Mouse (Mus musculus): ENCODE results near the gene Lrrtm4. TPM values are rescaled to one million over a fixed set of nuclear protein-coding genes. Genes with fewer than 3 reads are reported as not detected.

Gene Lrrtm4
- polyA plus RNA-seq, 1 experiment = not detected

DNA sequence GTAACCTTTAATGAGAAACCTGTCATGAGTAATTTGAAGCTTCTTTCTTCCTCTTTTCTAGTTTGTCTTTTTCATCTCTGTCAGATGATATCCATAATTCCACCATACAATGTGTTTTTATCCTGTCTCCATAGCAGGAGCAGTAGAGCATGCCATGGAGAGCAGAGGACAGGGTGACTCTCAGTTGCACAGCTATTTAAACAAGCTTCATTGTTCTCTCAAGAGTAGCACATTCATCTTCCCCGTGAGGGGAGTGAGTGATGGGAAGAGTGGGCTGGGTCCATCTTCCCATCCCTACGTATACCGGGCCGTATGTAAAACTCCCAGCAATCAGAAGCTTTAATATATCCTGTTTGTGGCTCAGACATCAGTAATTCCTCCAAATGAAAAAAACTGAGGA, 370.9 kb downstream of the Lrrtm4 start:
- Histone ChIP-seq H3K27ac (ENCODE audit: insufficient read depth, low read length) (no peak overlapping the region), H3K36me3 (ENCODE audit: control insufficient read depth, insufficient read depth, low read length, poor library complexity, severe bottlenecking) (no peaks in the 10 kb centered on the region), H3K4me1 (ENCODE audit: control insufficient read depth, insufficient read depth, low read length) (no peaks in the 10 kb centered on the region), H3K27me3 (ENCODE audit: control insufficient read depth, insufficient read depth, low read length, poor library complexity, severe bottlenecking) (no peaks in the 10 kb centered on the region), H3K4me3 (ENCODE audit: low read depth, low read length) (no peak overlapping the region), H3K9me3 (replicated peaks; ENCODE audit: control insufficient read depth, insufficient read depth, low read length, poor library complexity, severe bottlenecking) (no peaks in the 10 kb centered on the region), H3K9ac (ENCODE audit: low read depth, poor library complexity, severe bottlenecking) (no peak overlapping the region)
- TF ChIP-seq POLR2A (IDR thresholded peaks at IDR 0.05; ENCODE audit: insufficient read depth, low read length) (no peak), CTCF (IDR thresholded peaks at IDR 0.05; ENCODE audit: low read depth, low read length) (no peak), EP300 (IDR thresholded peaks at IDR 0.05; ENCODE audit: insufficient read depth, low read depth, low read length) (no peak)

DNA sequence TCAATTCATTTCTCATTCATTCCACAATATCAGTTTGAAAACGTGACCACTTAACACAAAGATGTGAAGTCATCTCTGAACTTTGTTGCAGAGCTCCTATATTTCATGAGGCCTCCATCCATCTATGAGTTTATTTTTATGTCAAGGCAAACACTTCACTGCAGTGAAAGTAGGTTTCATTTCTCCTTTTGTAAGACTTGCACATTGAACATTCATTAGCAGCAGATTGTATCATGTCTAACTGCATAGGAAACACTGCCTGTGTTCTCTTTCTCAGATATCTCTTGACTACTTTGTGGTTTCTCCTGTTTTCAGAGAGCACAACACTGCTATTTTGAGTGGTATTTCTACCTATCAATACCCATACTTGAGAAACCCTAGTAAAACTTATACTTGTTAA, 388.1 kb downstream of the Lrrtm4 start:
- Histone ChIP-seq H3K36me3 (ENCODE audit: control insufficient read depth, insufficient read depth, low read length, poor library complexity, severe bottlenecking) (no peaks in the 10 kb centered on the region), H3K4me3 (ENCODE audit: low read depth, low read length) (no peak overlapping the region), H3K9ac (ENCODE audit: low read depth, poor library complexity, severe bottlenecking) (no peak overlapping the region), H3K9me3 (replicated peaks; ENCODE audit: control insufficient read depth, insufficient read depth, low read length, poor library complexity, severe bottlenecking) (no peaks in the 10 kb centered on the region), H3K27me3 (ENCODE audit: control insufficient read depth, insufficient read depth, low read length, poor library complexity, severe bottlenecking) (no peaks in the 10 kb centered on the region), H3K4me1 (ENCODE audit: control insufficient read depth, insufficient read depth, low read length) (no peaks in the 10 kb centered on the region), H3K27ac (ENCODE audit: insufficient read depth, low read length) (no peak overlapping the region)
- TF ChIP-seq POLR2A (IDR thresholded peaks at IDR 0.05; ENCODE audit: insufficient read depth, low read length) (no peak), CTCF (IDR thresholded peaks at IDR 0.05; ENCODE audit: low read depth, low read length) (no peak), EP300 (IDR thresholded peaks at IDR 0.05; ENCODE audit: insufficient read depth, low read depth, low read length) (no peak)

DNA sequence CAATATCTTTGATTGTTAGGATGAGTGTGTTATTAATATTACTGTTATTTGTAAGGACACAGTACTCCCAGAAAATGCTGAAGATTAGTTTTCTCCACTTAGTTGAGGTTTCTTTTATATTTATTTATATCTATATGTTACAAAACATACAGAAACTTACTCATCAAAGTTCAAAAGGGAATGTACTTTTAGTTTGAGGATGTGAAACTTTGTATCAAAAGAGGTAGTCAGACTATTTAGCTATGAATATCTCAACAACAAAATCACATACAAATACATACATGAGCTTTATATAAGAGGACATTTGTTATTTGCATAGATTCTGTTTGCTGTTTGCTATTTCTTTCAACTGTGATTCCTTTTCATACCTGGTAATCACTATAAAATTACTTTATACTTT, 421.5 kb downstream of the Lrrtm4 start:
- no peaks in the 10 kb centered on the region for H3K4me1 ChIP-seq (ENCODE audit: control insufficient read depth, insufficient read depth, low read length)
- H3K4me3 ChIP-seq (ENCODE audit: low read depth, low read length) = no peak overlapping the region
- H3K9ac ChIP-seq (ENCODE audit: low read depth, poor library complexity, severe bottlenecking) = no peak overlapping the region
- H3K27me3 ChIP-seq (ENCODE audit: control insufficient read depth, insufficient read depth, low read length, poor library complexity, severe bottlenecking) = no peaks in the 10 kb centered on the region
- H3K9me3 ChIP-seq (replicated peaks; ENCODE audit: control insufficient read depth, insufficient read depth, low read length, poor library complexity, severe bottlenecking) = no peaks in the 10 kb centered on the region
- H3K27ac ChIP-seq (ENCODE audit: insufficient read depth, low read length) = no peak overlapping the region
- no peak for TF ChIP-seq EP300 (IDR thresholded peaks at IDR 0.05; ENCODE audit: insufficient read depth, low read depth, low read length)
- no peak for TF ChIP-seq CTCF (IDR thresholded peaks at IDR 0.05; ENCODE audit: low read depth, low read length)
- TF ChIP-seq POLR2A (IDR thresholded peaks at IDR 0.05; ENCODE audit: insufficient read depth, low read length) = no peak
- H3K36me3 ChIP-seq (ENCODE audit: control insufficient read depth, insufficient read depth, low read length, poor library complexity, severe bottlenecking) = no peaks in the 10 kb centered on the region

DNA sequence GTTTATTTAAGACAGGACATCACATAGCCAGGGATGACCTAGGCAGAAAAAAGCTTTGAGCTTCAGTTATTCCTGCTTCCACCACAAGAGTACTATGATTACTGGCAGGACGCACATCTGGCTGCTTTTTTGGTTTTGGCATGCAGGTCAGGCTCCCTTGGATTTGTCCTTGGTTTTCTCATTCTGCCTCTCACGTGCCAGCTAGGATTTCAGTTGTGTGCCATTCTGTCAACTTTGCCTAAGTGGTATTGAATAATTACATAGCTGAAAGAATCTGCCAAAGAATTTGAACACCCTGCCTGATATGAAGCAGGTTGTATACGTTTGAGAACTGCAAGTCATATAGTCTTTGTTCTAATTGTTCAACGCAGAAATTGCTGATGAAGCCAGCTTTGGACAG, 451.9 kb downstream of the Lrrtm4 start:
- TF ChIP-seq EP300 (IDR thresholded peaks at IDR 0.05; ENCODE audit: insufficient read depth, low read depth, low read length) = no peak
- no peak for TF ChIP-seq CTCF (IDR thresholded peaks at IDR 0.05; ENCODE audit: low read depth, low read length)
- no peak for TF ChIP-seq POLR2A (IDR thresholded peaks at IDR 0.05; ENCODE audit: insufficient read depth, low read length)
- Histone ChIP-seq H3K9me3 (replicated peaks; ENCODE audit: control insufficient read depth, insufficient read depth, low read length, poor library complexity, severe bottlenecking) (no peaks in the 10 kb centered on the region), H3K4me3 (ENCODE audit: low read depth, low read length) (no peak overlapping the region), H3K27me3 (ENCODE audit: control insufficient read depth, insufficient read depth, low read length, poor library complexity, severe bottlenecking) (no peaks in the 10 kb centered on the region), H3K36me3 (ENCODE audit: control insufficient read depth, insufficient read depth, low read length, poor library complexity, severe bottlenecking) (no peaks in the 10 kb centered on the region), H3K4me1 (ENCODE audit: control insufficient read depth, insufficient read depth, low read length) (no peaks in the 10 kb centered on the region), H3K9ac (ENCODE audit: low read depth, poor library complexity, severe bottlenecking) (no peak overlapping the region), H3K27ac (ENCODE audit: insufficient read depth, low read length) (no peak overlapping the region)

DNA sequence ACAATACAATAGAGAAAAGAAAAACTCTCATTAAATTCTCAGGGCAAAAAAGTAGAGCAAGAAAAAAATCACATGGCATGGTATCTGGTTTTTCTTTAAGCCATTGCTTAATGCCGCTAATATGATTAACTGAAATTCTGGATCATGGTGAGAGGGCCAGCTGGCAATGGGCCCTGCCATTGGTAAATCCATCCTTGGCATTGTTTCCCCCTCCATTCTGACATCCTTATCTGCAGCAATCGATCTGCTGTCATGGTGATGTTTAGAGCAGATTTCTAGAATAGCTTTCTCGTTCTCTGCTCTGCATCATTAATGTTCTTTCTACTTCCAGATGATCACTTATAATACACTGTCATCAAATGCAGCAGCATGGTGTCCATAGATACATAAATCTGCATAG, 457.5 kb downstream of the Lrrtm4 start:
- no peaks in the 10 kb centered on the region for H3K4me1 ChIP-seq (ENCODE audit: control insufficient read depth, insufficient read depth, low read length)
- no peak overlapping the region for H3K9ac ChIP-seq (ENCODE audit: low read depth, poor library complexity, severe bottlenecking)
- no peaks in the 10 kb centered on the region for H3K27me3 ChIP-seq (ENCODE audit: control insufficient read depth, insufficient read depth, low read length, poor library complexity, severe bottlenecking)
- TF ChIP-seq EP300 (IDR thresholded peaks at IDR 0.05; ENCODE audit: insufficient read depth, low read depth, low read length) (no peak), POLR2A (IDR thresholded peaks at IDR 0.05; ENCODE audit: insufficient read depth, low read length) (no peak), CTCF (IDR thresholded peaks at IDR 0.05; ENCODE audit: low read depth, low read length) (no peak)
- H3K27ac ChIP-seq (ENCODE audit: insufficient read depth, low read length) = no peak overlapping the region
- no peaks in the 10 kb centered on the region for H3K9me3 ChIP-seq (replicated peaks; ENCODE audit: control insufficient read depth, insufficient read depth, low read length, poor library complexity, severe bottlenecking)
- no peak overlapping the region for H3K4me3 ChIP-seq (ENCODE audit: low read depth, low read length)
- H3K36me3 ChIP-seq (ENCODE audit: control insufficient read depth, insufficient read depth, low read length, poor library complexity, severe bottlenecking) = no peaks in the 10 kb centered on the region

DNA sequence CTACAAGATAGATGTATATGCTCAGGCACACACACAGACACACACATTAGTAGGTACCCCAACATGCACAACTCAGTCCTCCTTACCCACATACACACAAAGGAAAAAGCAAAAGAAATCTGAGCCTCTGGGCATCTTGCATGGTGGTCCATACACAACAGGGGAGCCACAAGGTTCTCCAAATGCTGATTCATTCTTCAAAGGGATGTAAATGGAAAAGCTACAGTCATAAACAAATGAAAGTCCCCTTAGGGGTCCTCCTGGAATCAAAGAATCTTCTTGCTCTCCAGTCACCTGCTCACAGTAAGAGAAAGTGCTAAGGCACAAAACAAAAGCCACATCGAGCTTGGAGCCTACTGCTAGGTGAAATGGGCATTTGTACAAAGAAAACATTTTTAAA, 526.3 kb downstream of the Lrrtm4 start:
- Histone ChIP-seq H3K9me3 (replicated peaks; ENCODE audit: control insufficient read depth, insufficient read depth, low read length, poor library complexity, severe bottlenecking) (peaks cover 4% of the 10 kb centered on the region), H3K4me3 (ENCODE audit: low read depth, low read length) (no peak overlapping the region), H3K27me3 (ENCODE audit: control insufficient read depth, insufficient read depth, low read length, poor library complexity, severe bottlenecking) (no peaks in the 10 kb centered on the region; the same call in 1 of the 2 replicates), H3K27ac (ENCODE audit: insufficient read depth, low read length) (no peak overlapping the region), H3K4me1 (ENCODE audit: control insufficient read depth, insufficient read depth, low read length) (no peaks in the 10 kb centered on the region), H3K36me3 (ENCODE audit: control insufficient read depth, insufficient read depth, low read length, poor library complexity, severe bottlenecking) (no peaks in the 10 kb centered on the region), H3K9ac (ENCODE audit: low read depth, poor library complexity, severe bottlenecking) (no peak overlapping the region)
- TF ChIP-seq CTCF (IDR thresholded peaks at IDR 0.05; ENCODE audit: low read depth, low read length) = no peak
- TF ChIP-seq POLR2A (IDR thresholded peaks at IDR 0.05; ENCODE audit: insufficient read depth, low read length) = no peak
- no peak for TF ChIP-seq EP300 (IDR thresholded peaks at IDR 0.05; ENCODE audit: insufficient read depth, low read depth, low read length)

Measured in ES-Bruce4 (cell line).